Mouse (Mus musculus) limb, embryonic 14.5 days (tissue): Measurements from ENCODE around the gene Rgs3. TPM values are rescaled to one million over a fixed set of nuclear protein-coding genes. Genes with fewer than 3 reads are reported as not detected.

Experiments
- ATAC-seq: fragments of 200-750 bp; cut with Nextera tagmentation; 2 replicates; pipeline ENCODE4 v1.8.0; 2017; ENCODE audit warnings: low read depth, moderate number of reproducible peaks, moderate TSS enrichment; ENCODE audit not compliant: low FRiP score
- DNase-seq: peaks from one replicate; pipeline ENCODE4 v3.0.0-alpha.2; 2015; ENCODE audit warnings: low spot score
- H3K27ac ChIP-seq: fragments of 300-500 bp; sonication (generic); replicated peaks from 2 replicates; pipeline ENCODE4 v1.5.1; 2014; ENCODE audit warnings: low read depth, mild to moderate bottlenecking, low read length, moderate library complexity, mixed read lengths
- H3K27me3 ChIP-seq: fragments of 300-500 bp; sonication (generic); 2 replicates; pipeline ENCODE4 v1.6.1; 2014; ENCODE audit warnings: low read length, mixed read lengths; ENCODE audit not compliant: control insufficient read depth, insufficient read depth
- H3K36me3 ChIP-seq: fragments of 300-500 bp; sonication (generic); 2 replicates; pipeline ENCODE4 v1.6.1; 2014; ENCODE audit warnings: mild to moderate bottlenecking, low read length, moderate library complexity, mixed read lengths; ENCODE audit not compliant: control insufficient read depth, insufficient read depth
- H3K4me1 ChIP-seq: fragments of 300-500 bp; sonication (generic); 2 replicates; pipeline ENCODE4 v1.6.1; 2014; ENCODE audit warnings: antibody characterized with exemption, low read length, mixed read lengths; ENCODE audit not compliant: control insufficient read depth, insufficient read depth
- H3K4me2 ChIP-seq: fragments of 300-500 bp; sonication (generic); replicated peaks from 2 replicates; pipeline ENCODE4 v1.6.1; 2014; ENCODE audit warnings: low read depth, mild to moderate bottlenecking, low read length, moderate library complexity; ENCODE audit not compliant: severe bottlenecking
- H3K4me3 ChIP-seq: fragments of 300-500 bp; sonication (generic); replicated peaks from 2 replicates; pipeline ENCODE4 v1.5.1; 2014; ENCODE audit warnings: low read length
- H3K9ac ChIP-seq: fragments of 300-500 bp; sonication (generic); 2 replicates; pipeline ENCODE4 v1.6.1; 2014; ENCODE audit warnings: mild to moderate bottlenecking, low read depth, low read length, moderate library complexity; ENCODE audit not compliant: severe bottlenecking
- H3K9me3 ChIP-seq: fragments of 300-500 bp; sonication (generic); 2 replicates; pipeline ENCODE4 v1.6.1; 2016; ENCODE audit warnings: low read length; ENCODE audit not compliant: control insufficient read depth
- POLR2A ChIP-seq: fragments of 200-500 bp; IDR thresholded peaks from 2 replicates; pipeline ENCODE4 v1.8.0; 2012; ENCODE audit warnings: inconsistent platforms, mild to moderate bottlenecking, moderate library complexity, borderline replicate concordance; ENCODE audit not compliant: insufficient read depth, insufficient read length; ENCODE audit errors: extremely low read depth
- WGBS: fragments of 180-500 bp; shearing (Covaris S2); extraction: QIAGEN DNeasy Blood & Tissue Kit; methylation state at CpG from one replicate; pipeline ENCODE4 v1.1.7; 2014; 5-methylcytosine and 5-hydroxymethylcytosine counted together
- polyA plus RNA-seq, 2 experiments: library from polyadenylated mRNA; depleted of rRNA in 1 of 2; stranded (reverse) in 1 of 2; unstranded in 1 of 2; fragments of >200 nt; fragmentation: Nextera tagmentation in 1 of 2; extraction: Ambion mirVana in 1 of 2; gene quantifications; 2 replicates each; pipeline versions ENCODE4 v1.2.1 to v1.2.3; 2012 to 2014

Gene Rgs3
- polyA plus RNA-seq, 2 experiments: 37.6 to 67.6 TPM

DNA sequence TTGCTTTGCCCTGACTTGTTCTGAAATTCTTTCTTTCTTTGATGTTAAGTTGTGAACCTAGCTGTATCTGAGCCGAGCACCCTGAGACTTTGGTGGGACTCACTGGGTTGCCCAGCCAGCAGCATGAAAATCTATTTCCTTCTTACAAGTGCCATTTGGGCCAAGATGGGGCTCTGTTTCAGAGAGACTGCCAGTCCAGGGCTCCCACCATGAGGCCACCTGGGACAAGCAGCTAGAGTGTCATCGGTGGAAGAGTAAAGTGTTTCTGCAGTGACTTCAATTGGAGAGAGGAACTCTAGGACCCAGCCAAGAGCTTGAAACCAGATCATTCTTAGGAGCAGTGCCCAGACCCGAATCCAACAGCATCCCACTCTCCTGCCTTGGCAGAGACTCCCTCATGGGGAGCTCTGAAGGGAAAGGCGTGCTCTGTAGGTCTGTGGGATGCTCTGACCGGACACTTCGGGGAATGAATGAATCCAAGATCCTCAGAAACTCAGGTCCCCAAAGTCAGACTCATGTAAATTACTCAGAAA, 171.9 kb downstream of the Rgs3 start:
- Histone ChIP-seq H3K4me1 (peaks cover 64% of the 10 kb centered on the region), H3K27me3 (no peaks in the 10 kb centered on the region), H3K27ac (peak overlapping the region; percentile 90), H3K4me3 (no peak overlapping the region), H3K4me2 (no peak overlapping the region), H3K9me3 (no peaks in the 10 kb centered on the region), H3K9ac (no peak overlapping the region), H3K36me3 (no peaks in the 10 kb centered on the region)
- 75% methylated on average over 6 of the region's 6 CpGs for WGBS
- ATAC-seq (no peak), DNase-seq (no peak)
- no peak for TF ChIP-seq POLR2A

DNA sequence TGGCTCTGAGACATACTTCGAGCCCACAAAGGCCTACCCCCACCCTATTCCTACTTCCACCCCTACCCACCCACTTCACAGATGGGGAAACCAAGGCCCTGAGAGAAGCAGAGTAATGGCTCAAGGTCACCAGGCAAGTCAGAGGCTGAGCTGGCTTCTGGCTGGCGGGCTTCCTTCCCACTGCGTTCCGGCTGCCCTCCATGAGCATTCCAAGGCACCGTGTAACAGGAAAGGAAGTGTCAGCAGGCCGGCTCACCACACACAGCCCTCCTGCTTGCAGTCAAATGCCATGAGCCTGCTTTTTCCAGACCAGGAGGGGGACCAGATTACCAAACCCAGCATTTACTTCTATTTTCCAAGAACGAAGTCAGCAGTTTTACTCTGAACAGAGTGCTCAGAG, 172.4 kb downstream of the Rgs3 start:
- H3K4me2 ChIP-seq: no peak overlapping the region
- WGBS: 52% methylated on average over 7 of the region's 7 CpGs
- peak overlapping the region; percentile 28 for H3K9ac ChIP-seq
- ATAC-seq (no peak), DNase-seq (peak; percentile 27)
- H3K27ac ChIP-seq: peak overlapping the region; percentile 90
- TF ChIP-seq POLR2A: no peak
- H3K9me3 ChIP-seq: no peaks in the 10 kb centered on the region
- H3K4me3 ChIP-seq: no peak overlapping the region
- H3K27me3 ChIP-seq: no peaks in the 10 kb centered on the region
- H3K36me3 ChIP-seq: no peaks in the 10 kb centered on the region
- H3K4me1 ChIP-seq: peaks cover 69% of the 10 kb centered on the region

DNA sequence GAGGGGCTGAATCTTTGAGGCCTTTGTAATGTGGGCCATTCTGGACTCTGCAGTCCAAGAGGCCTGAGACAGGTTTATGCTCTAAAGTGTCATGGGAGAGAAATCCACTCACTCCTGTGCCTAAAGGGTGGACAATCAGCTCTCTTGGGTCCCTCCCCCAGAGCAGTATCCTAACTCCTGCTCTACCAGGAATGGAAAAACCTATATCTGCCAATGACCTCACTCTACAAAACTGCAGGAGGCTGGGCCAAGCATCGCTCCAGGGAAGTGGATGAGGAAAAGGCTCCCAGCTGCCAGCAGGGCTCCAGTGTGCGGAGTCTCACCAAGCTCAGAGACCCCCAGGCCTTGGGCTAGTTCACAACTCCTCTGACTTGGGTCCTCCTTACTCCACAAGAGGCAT, 173.2 kb downstream of the Rgs3 start:
- H3K36me3 ChIP-seq: no peaks in the 10 kb centered on the region
- H3K27me3 ChIP-seq: no peaks in the 10 kb centered on the region
- no peaks in the 10 kb centered on the region for H3K9me3 ChIP-seq
- H3K4me3 ChIP-seq: no peak overlapping the region
- H3K4me2 ChIP-seq: no peak overlapping the region
- H3K4me1 ChIP-seq: peaks cover 66% of the 10 kb centered on the region
- peak; percentile 85 for ATAC-seq
- 4% methylated on average over 2 of the region's 2 CpGs for WGBS
- no peak for TF ChIP-seq POLR2A
- peak overlapping the region; percentile 34; the same call in 1 of the 2 replicates for H3K9ac ChIP-seq
- DNase-seq: peak; percentile 83
- H3K27ac ChIP-seq: peak overlapping the region; percentile 90

DNA sequence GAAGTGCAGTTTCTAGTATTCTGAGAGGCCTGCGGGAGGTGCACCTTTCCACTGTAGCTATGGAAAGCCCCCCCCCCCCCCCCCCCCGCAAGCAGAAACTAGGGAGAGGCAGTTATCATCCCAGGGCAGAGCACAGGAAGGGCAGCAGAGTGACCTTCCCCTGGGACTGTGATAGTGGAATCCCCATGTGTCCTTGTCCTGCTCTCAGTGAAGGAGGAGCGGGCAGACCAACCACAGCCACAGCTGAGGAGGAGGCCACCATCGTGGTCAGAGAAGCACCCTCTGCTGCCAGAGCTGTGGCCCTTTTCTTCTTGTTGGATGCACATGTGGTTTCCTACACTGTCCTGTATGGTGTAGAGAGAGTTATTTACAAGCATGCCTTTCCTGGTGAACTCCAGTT, 174.3 kb downstream of the Rgs3 start:
- H3K27ac ChIP-seq: no peak overlapping the region

DNA sequence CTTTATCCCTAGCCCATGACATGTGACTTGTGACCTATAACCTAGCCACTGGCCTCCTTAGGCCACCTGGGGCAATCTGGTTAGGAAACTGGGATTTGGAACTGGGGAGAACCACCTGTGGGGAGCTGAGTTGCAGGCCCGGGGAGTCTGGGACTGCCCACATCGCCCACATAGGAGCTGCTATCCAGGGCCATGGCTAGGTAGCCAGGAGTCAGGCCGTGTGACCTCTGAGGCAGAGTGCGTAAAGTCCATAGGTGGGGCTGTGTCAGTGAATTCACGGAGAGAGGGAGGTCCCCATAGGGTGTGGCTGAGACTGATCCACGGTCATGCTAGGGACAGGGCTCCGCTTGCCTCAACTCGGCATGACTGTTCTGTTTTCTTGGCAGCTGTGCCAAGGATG, 175.6 kb downstream of the Rgs3 start:
- Histone ChIP-seq H3K27ac (no peak overlapping the region), H3K9me3 (no peaks in the 10 kb centered on the region), H3K27me3 (no peaks in the 10 kb centered on the region), H3K9ac (no peak overlapping the region), H3K36me3 (no peaks in the 10 kb centered on the region), H3K4me2 (no peak overlapping the region), H3K4me1 (peaks cover 64% of the 10 kb centered on the region), H3K4me3 (no peak overlapping the region)
- WGBS: 61% methylated on average over 8 of the region's 8 CpGs
- DNase-seq (no peak), ATAC-seq (no peak)
- no peak for TF ChIP-seq POLR2A

More for the DNA sequence above, 174.3 kb downstream of the Rgs3 start:
- H3K36me3 ChIP-seq: no peaks in the 10 kb centered on the region
- H3K9me3 ChIP-seq: no peaks in the 10 kb centered on the region
- H3K4me3 ChIP-seq: no peak overlapping the region
- no peak for DNase-seq
- TF ChIP-seq POLR2A: no peak
- H3K4me2 ChIP-seq: no peak overlapping the region
- no peak for ATAC-seq
- 69% methylated on average over 3 of the region's 4 CpGs for WGBS
- H3K4me1 ChIP-seq: peaks cover 64% of the 10 kb centered on the region
- H3K27me3 ChIP-seq: no peaks in the 10 kb centered on the region
- H3K9ac ChIP-seq: no peak overlapping the region
